Mouse (Mus musculus) testis, adult 2 months (tissue): Measurements from ENCODE around the gene Tssc4.

Source experiments
- CTCF ChIP-seq: fragments of 200-500 bp; IDR thresholded peaks from 2 replicates; pipeline ENCODE4 v1.5.1; 2012; ENCODE audit warnings: low read depth, mild to moderate bottlenecking, inconsistent platforms, low read length, moderate library complexity; ENCODE audit not compliant: control insufficient read depth, insufficient read depth, insufficient replicate concordance
- POLR2A ChIP-seq: fragments of 200-500 bp; IDR thresholded peaks from 2 replicates; pipeline ENCODE4 v1.6.1; 2012; ENCODE audit warnings: low read depth, mild to moderate bottlenecking, inconsistent platforms, low read length, moderate library complexity; ENCODE audit not compliant: control insufficient read depth

DNA sequence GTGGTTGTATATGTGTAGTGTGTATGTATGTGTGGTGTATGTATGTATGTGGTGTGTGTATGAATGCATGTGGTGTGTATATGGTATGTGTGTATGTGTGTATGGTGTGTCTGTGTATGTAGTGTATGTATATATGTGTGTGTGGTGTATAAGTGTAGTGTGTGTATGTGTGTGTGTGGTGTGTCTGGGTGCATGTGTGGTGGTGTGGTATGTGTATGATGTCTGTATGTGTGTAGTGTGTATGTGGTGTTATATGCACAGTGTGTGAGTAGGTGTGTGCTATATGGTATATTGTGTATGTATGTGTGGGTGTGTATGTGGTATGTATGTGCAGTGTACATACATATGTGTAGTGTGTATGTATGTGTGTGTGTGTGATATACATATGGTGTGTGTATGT is 49.0 kb upstream of the Tssc4 start:
- no peak for TF ChIP-seq POLR2A
- no peak for TF ChIP-seq CTCF
